Mouse (Mus musculus) embryonic facial prominence, embryonic 13.5 days (tissue): ENCODE data around the gene Zfp445. TPM values are rescaled to one million over a fixed set of nuclear protein-coding genes. Genes with fewer than 3 reads are reported as not detected.

Experiments
- ATAC-seq: fragments of 200-750 bp; cut with Nextera tagmentation; 2 replicates; pipeline ENCODE4 v1.8.0; 2017; ENCODE audit warnings: low read depth; ENCODE audit not compliant: insufficient number of reproducible peaks, insufficient read depth, low FRiP score, low TSS enrichment
- H3K27ac ChIP-seq: fragments of 300-500 bp; sonication (generic); 2 replicates; pipeline ENCODE4 v1.5.1; 2015; ENCODE audit warnings: moderate library complexity, mild to moderate bottlenecking, inconsistent platforms
- H3K27me3 ChIP-seq: fragments of 300-500 bp; sonication (generic); 2 replicates; pipeline ENCODE4 v1.6.1; 2015; ENCODE audit warnings: mild to moderate bottlenecking, inconsistent platforms
- H3K36me3 ChIP-seq: fragments of 300-500 bp; sonication (generic); 2 replicates; pipeline ENCODE4 v1.6.1; 2015; ENCODE audit warnings: mild to moderate bottlenecking, inconsistent platforms
- H3K4me1 ChIP-seq: fragments of 300-500 bp; sonication (generic); 2 replicates; pipeline ENCODE4 v1.6.1; 2015; ENCODE audit warnings: inconsistent platforms
- H3K4me2 ChIP-seq: fragments of 300-500 bp; sonication (generic); 2 replicates; pipeline ENCODE4 v1.6.1; 2015; ENCODE audit warnings: moderate library complexity, mild to moderate bottlenecking, inconsistent platforms
- H3K4me3 ChIP-seq: fragments of 300-500 bp; sonication (generic); 2 replicates; pipeline ENCODE4 v1.5.1; 2015; ENCODE audit warnings: mild to moderate bottlenecking, inconsistent platforms
- H3K9ac ChIP-seq: fragments of 300-500 bp; sonication (generic); 2 replicates; pipeline ENCODE4 v1.6.1; 2015; ENCODE audit warnings: mild to moderate bottlenecking, inconsistent platforms
- H3K9me3 ChIP-seq: fragments of 300-500 bp; sonication (generic); 2 replicates; pipeline ENCODE4 v1.6.1; 2016; ENCODE audit warnings: inconsistent platforms
- WGBS: fragments of 180-500 bp; shearing (Covaris S2); methylation state at CpG from one replicate; pipeline ENCODE4 v1.1.7; 2015; ENCODE audit warnings: mixed read lengths; 5-methylcytosine and 5-hydroxymethylcytosine counted together
- polyA plus RNA-seq: library from polyadenylated mRNA; unstranded; fragments of >200 nt; fragmentation: Nextera tagmentation; extraction: Ambion mirVana; gene quantifications from 2 replicates; pipeline ENCODE4 v1.2.1, GENCODE M21; 2015

The Zfp445 gene
- 78.0 and 80.8 TPM in 2 replicates for polyA plus RNA-seq

- WGBS: under 1% methylated on average over 34 of the region's 34 CpGs
- H3K27me3 ChIP-seq: no peaks in the 10 kb centered on the region
- H3K4me1 ChIP-seq: peaks cover 19% of the 10 kb centered on the region
- ATAC-seq: peak; percentile 78; the same call in 1 of the 2 replicates
- peaks cover 8% of the 10 kb centered on the region for H3K9me3 ChIP-seq
- H3K27ac ChIP-seq: peak within 1 kb of the TSS; percentile 79
- H3K4me2 ChIP-seq: peak within 1 kb of the TSS; percentile 72
- peak within 1 kb of the TSS; percentile 95 for H3K9ac ChIP-seq
- peak within 1 kb of the TSS; percentile 90 for H3K4me3 ChIP-seq
- peaks cover 18% of the 10 kb centered on the region for H3K36me3 ChIP-seq
These were observed at the start of gene Zfp445 for GRCm38 (mm10) chr9:122865697-122866166. Gene Zfp445, minus strand, starts transcription at chr9:122866006.

- H3K9me3 ChIP-seq: no peaks in the 10 kb centered on the region
- no peak overlapping the region for H3K27ac ChIP-seq
- ATAC-seq: peak; percentile 81
- peaks cover 7% of the 10 kb centered on the region for H3K4me1 ChIP-seq
- H3K4me2 ChIP-seq: peak overlapping the region; percentile 71
- H3K36me3 ChIP-seq: peaks cover 8% of the 10 kb centered on the region
- H3K27me3 ChIP-seq: no peaks in the 10 kb centered on the region
- peak overlapping the region; percentile 49 for H3K4me3 ChIP-seq
- WGBS: 13% methylated on average over 32 of the region's 32 CpGs
- H3K9ac ChIP-seq: peak overlapping the region; percentile 71
These were observed 37.1 kb upstream of the Zfp445 start for GRCm38 (mm10) chr9:122902717-122903535.

GRCm38 (mm10) chr9:122901047-122901446, 35.2 kb upstream of the Zfp445 start:
- no peak overlapping the region for H3K9ac ChIP-seq
- no peaks in the 10 kb centered on the region for H3K9me3 ChIP-seq
- no peak for ATAC-seq
- no peak overlapping the region for H3K4me3 ChIP-seq
- no peak overlapping the region for H3K4me2 ChIP-seq
- peaks cover 12% of the 10 kb centered on the region for H3K36me3 ChIP-seq
- WGBS: 92% methylated on average over 2 of the region's 2 CpGs
- H3K4me1 ChIP-seq: peaks cover 7% of the 10 kb centered on the region
- H3K27ac ChIP-seq: no peak overlapping the region
- no peaks in the 10 kb centered on the region for H3K27me3 ChIP-seq

- Histone ChIP-seq H3K4me1 (peaks cover 5% of the 10 kb centered on the region), H3K9me3 (no peaks in the 10 kb centered on the region), H3K36me3 (peaks cover 13% of the 10 kb centered on the region), H3K4me2 (peak overlapping the region; percentile 81), H3K27me3 (no peaks in the 10 kb centered on the region), H3K4me3 (peak overlapping the region; percentile 80), H3K27ac (peak overlapping the region; percentile 68), H3K9ac (peak overlapping the region; percentile 89)
- peak; percentile 43; the same call in 1 of the 2 replicates for ATAC-seq
- 6% methylated on average over 54 of the region's 54 CpGs for WGBS
These were observed 20.8 kb upstream of the Zfp445 start for GRCm38 (mm10) chr9:122886372-122887179.

GRCm38 (mm10) chr9:122885385-122885784, 19.6 kb upstream of the Zfp445 start, which contains the start of gene Zkscan7:
Gene Zkscan7, plus strand, starts transcription at chr9:122885685.
- Histone ChIP-seq H3K4me1 (peaks cover 5% of the 10 kb centered on the region), H3K27me3 (no peaks in the 10 kb centered on the region), H3K27ac (no peak within 1 kb of the TSS), H3K9ac (no peak within 1 kb of the TSS; the same call in 1 of the 2 replicates), H3K4me2 (peak within 1 kb of the TSS; percentile 81), H3K4me3 (peak within 1 kb of the TSS; percentile 80), H3K36me3 (peaks cover 6% of the 10 kb centered on the region; the same call in 1 of the 2 replicates), H3K9me3 (no peaks in the 10 kb centered on the region)
- ATAC-seq: no peak
- WGBS: 81% methylated on average over 3 of the region's 3 CpGs

GRCm38 (mm10) chr9:122875145-122875544, 9.3 kb upstream of the Zfp445 start:
- Histone ChIP-seq H3K4me1 (no peaks in the 10 kb centered on the region), H3K27me3 (no peaks in the 10 kb centered on the region), H3K4me2 (no peak overlapping the region), H3K4me3 (no peak overlapping the region), H3K27ac (no peak overlapping the region), H3K9me3 (no peaks in the 10 kb centered on the region), H3K9ac (no peak overlapping the region), H3K36me3 (no peaks in the 10 kb centered on the region)
- WGBS: 94% methylated on average over 2 of the region's 2 CpGs
- no peak for ATAC-seq

GRCm38 (mm10) chr9:122874653-122875052, 8.8 kb upstream of the Zfp445 start:
- Histone ChIP-seq H3K27ac (no peak overlapping the region), H3K9me3 (no peaks in the 10 kb centered on the region), H3K27me3 (no peaks in the 10 kb centered on the region), H3K9ac (no peak overlapping the region), H3K4me2 (no peak overlapping the region), H3K4me1 (no peaks in the 10 kb centered on the region), H3K36me3 (no peaks in the 10 kb centered on the region), H3K4me3 (no peak overlapping the region)
- no peak for ATAC-seq
- 67% methylated on average over 1 of the region's 1 CpGs for WGBS

GRCm38 (mm10) chr9:122872595-122872994, 6.8 kb upstream of the Zfp445 start:
- WGBS: 86% methylated on average over 4 of the region's 4 CpGs
- Histone ChIP-seq H3K4me3 (no peak overlapping the region), H3K4me1 (no peaks in the 10 kb centered on the region), H3K36me3 (no peaks in the 10 kb centered on the region), H3K9me3 (no peaks in the 10 kb centered on the region), H3K9ac (no peak overlapping the region), H3K4me2 (no peak overlapping the region), H3K27ac (no peak overlapping the region), H3K27me3 (no peaks in the 10 kb centered on the region)
- ATAC-seq: no peak

- 83% methylated on average over 4 of the region's 4 CpGs for WGBS
- H3K27me3 ChIP-seq: no peaks in the 10 kb centered on the region
- H3K4me2 ChIP-seq: peak overlapping the region; percentile 72
- H3K36me3 ChIP-seq: peaks cover 14% of the 10 kb centered on the region
- 0 out of 2 replicates have a peak, but pooled peaks have one; percentile 37 for ATAC-seq
- H3K27ac ChIP-seq: no peak overlapping the region
- peaks cover 19% of the 10 kb centered on the region for H3K4me1 ChIP-seq
- H3K9ac ChIP-seq: peak overlapping the region; percentile 95; the same call in 1 of the 2 replicates
- H3K9me3 ChIP-seq: peaks cover 8% of the 10 kb centered on the region
- peak overlapping the region; percentile 90 for H3K4me3 ChIP-seq
These were observed 386 bp upstream of the Zfp445 start for GRCm38 (mm10) chr9:122866192-122866591.

GRCm38 (mm10) chr9:122864848-122865247, 958 bp downstream of the Zfp445 start:
- WGBS: 70% methylated on average over 3 of the region's 3 CpGs
- Histone ChIP-seq H3K36me3 (peaks cover 27% of the 10 kb centered on the region), H3K4me3 (peak overlapping the region; percentile 90), H3K9ac (peak overlapping the region; percentile 95), H3K27ac (no peak overlapping the region), H3K27me3 (no peaks in the 10 kb centered on the region), H3K4me2 (peak overlapping the region; percentile 72), H3K4me1 (peaks cover 19% of the 10 kb centered on the region), H3K9me3 (peaks cover 11% of the 10 kb centered on the region)
- no peak for ATAC-seq

- 82% methylated on average over 2 of the region's 2 CpGs for WGBS
- Histone ChIP-seq H3K27ac (no peak overlapping the region), H3K4me3 (no peak overlapping the region), H3K4me2 (no peak overlapping the region; the same call in 1 of the 2 replicates), H3K4me1 (peaks cover 19% of the 10 kb centered on the region), H3K36me3 (peaks cover 38% of the 10 kb centered on the region), H3K9me3 (peaks cover 15% of the 10 kb centered on the region), H3K27me3 (no peaks in the 10 kb centered on the region), H3K9ac (0 out of 2 replicates have a peak overlapping the region, but pooled peaks have one; percentile 27)
- no peak for ATAC-seq
These were observed 2.1 kb downstream of the Zfp445 start for GRCm38 (mm10) chr9:122863731-122864130.
